Mouse (Mus musculus): ENCODE results near the gene Itgb7. TPM values are rescaled to one million over a fixed set of nuclear protein-coding genes. Genes with fewer than 3 reads are reported as not detected.

The Itgb7 gene
- polyA plus RNA-seq, 1 experiment from 2014 or later = 3.0 TPM

GRCm38 (mm10) chr15:102245461-102245881 is 13.7 kb upstream of the Itgb7 start:
- 6% methylated on average over 14 of the region's 14 CpGs for WGBS
- no peaks in the 10 kb centered on the region for H3K9me3 ChIP-seq (ENCODE audit: control insufficient read depth, low read length)
- peaks cover 60% of the 10 kb centered on the region for H3K4me1 ChIP-seq (replicated peaks; ENCODE audit: control insufficient read depth, insufficient read depth, low read length)
- peak overlapping the region; percentile 80 for H3K4me3 ChIP-seq (ENCODE audit: low read length)
- H3K4me2 ChIP-seq (ENCODE audit: low read depth, low read length) = peak overlapping the region; percentile 94
- peak overlapping the region; percentile 88 for H3K9ac ChIP-seq (ENCODE audit: low read length)
- peaks cover 5% of the 10 kb centered on the region for H3K36me3 ChIP-seq (ENCODE audit: control insufficient read depth, insufficient read depth, low read length)
- ATAC-seq (ENCODE audit: low read depth) = no peak
- H3K27me3 ChIP-seq (ENCODE audit: control insufficient read depth, insufficient read depth, low read depth, low read length) = no peaks in the 10 kb centered on the region
- peak overlapping the region; percentile 100 for H3K27ac ChIP-seq (ENCODE audit: low read length)

DNA sequence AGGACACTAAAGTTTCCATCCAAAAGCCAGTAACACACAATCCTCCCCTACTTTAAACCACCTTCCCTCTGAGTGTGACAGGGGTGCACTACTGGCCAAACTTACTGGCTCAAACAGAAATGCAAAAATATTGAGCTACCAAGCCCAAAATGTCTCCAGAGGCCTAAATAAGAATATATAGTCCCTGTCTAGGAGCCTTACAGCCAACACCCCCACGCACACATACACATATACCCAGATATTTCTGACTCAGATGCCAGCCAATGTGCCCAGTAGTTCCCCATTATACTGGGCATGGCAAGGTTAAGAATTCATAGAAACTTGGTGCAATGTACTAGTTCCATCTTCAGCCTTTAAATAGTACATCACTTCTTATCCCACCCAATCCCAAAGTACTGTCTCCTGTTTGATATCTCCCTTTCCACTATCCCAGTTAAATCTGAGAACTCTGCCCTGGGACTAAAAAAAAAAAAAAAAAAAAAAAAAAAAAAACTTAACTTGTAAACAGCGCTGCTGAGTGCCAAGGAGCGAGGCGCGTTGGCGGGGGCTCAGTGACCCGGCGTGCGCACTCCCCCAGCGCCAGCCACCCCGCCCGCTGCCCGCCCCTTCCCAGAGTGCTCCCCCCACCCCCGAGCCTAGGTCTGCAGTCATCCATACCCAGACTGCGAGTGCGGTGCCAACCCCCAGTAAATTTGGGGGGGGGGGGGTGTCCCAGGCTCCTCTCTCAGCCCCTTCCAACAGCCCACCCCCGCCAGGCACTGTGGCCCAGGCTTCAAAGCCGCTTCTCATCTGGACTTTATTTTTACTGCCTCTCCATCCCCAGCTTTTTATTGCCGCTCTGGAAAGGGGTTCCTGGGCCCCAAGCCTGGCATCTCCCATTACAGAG is 12.8 kb upstream of the Itgb7 start:
- WGBS = 14% methylated on average over 19 of the region's 19 CpGs
- Histone ChIP-seq H3K27ac (ENCODE audit: low read length) (peak overlapping the region; percentile 100), H3K9ac (ENCODE audit: low read length) (peak overlapping the region; percentile 88), H3K4me3 (ENCODE audit: low read length) (peak overlapping the region; percentile 80), H3K4me2 (ENCODE audit: low read depth, low read length) (peak overlapping the region; percentile 94), H3K9me3 (ENCODE audit: control insufficient read depth, low read length) (no peaks in the 10 kb centered on the region), H3K4me1 (replicated peaks; ENCODE audit: control insufficient read depth, insufficient read depth, low read length) (peaks cover 51% of the 10 kb centered on the region), H3K36me3 (ENCODE audit: control insufficient read depth, insufficient read depth, low read length) (peaks cover 9% of the 10 kb centered on the region), H3K27me3 (ENCODE audit: control insufficient read depth, insufficient read depth, low read depth, low read length) (no peaks in the 10 kb centered on the region)
- no peak for ATAC-seq (ENCODE audit: low read depth)

DNA sequence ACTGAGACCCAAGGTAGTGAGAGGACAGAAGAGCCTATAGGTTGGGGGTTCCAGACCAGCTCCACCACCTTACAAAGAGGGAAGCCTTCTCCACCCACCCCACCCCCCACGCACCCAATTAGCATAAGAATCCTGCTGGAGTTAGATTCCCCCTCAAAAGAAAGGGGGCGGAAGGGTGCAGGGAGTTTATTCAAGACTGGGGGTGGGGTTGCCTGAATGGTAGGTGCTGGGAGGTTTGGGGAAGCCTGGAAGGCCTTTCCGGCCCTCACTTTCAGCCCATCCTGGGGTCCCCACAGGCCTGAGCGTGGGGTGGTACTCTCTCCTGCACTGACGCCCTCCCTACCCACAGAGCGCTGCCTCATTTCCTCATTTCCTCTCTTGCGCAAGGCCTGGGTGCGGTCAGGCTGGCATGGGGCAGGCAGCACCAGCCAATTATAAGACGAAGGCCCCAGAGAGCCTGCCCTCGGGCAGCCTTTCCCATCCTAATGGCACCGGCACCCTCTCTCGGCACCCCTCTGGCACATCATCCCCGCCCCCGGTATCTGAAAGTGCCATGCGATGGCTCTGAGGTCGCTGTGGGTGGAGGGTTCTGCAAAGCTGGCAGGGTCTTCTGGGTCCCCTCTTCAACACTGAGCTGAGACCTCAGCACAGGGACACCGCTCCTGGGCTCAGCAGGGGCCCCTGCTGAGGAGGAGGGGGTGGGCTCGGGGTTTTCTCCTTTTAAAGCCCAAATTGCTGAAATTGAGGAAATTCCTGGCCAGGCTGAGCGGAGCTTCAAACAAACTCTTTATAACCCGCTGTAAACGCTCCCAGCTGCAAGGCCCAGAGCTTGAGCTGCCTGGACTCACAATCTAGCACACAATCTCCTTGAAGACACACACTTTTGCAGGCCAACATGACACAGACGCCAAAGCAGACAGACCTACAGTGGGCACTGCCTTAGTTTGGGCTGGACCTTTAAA is 11.8 kb upstream of the Itgb7 start:
- H3K4me1 ChIP-seq (replicated peaks; ENCODE audit: control insufficient read depth, insufficient read depth, low read length) = peaks cover 46% of the 10 kb centered on the region
- peak overlapping the region; percentile 100 for H3K27ac ChIP-seq (ENCODE audit: low read length)
- H3K4me2 ChIP-seq (ENCODE audit: low read depth, low read length) = peak overlapping the region; percentile 94
- 10% methylated on average over 22 of the region's 22 CpGs for WGBS
- H3K27me3 ChIP-seq (ENCODE audit: control insufficient read depth, insufficient read depth, low read depth, low read length) = no peaks in the 10 kb centered on the region
- peak overlapping the region; percentile 80 for H3K4me3 ChIP-seq (ENCODE audit: low read length)
- H3K9me3 ChIP-seq (ENCODE audit: control insufficient read depth, low read length) = no peaks in the 10 kb centered on the region
- ATAC-seq (ENCODE audit: low read depth) = peak; percentile 6; the same call in 1 of the 2 replicates
- H3K36me3 ChIP-seq (ENCODE audit: control insufficient read depth, insufficient read depth, low read length) = peaks cover 15% of the 10 kb centered on the region
- H3K9ac ChIP-seq (ENCODE audit: low read length) = peak overlapping the region; percentile 88

DNA sequence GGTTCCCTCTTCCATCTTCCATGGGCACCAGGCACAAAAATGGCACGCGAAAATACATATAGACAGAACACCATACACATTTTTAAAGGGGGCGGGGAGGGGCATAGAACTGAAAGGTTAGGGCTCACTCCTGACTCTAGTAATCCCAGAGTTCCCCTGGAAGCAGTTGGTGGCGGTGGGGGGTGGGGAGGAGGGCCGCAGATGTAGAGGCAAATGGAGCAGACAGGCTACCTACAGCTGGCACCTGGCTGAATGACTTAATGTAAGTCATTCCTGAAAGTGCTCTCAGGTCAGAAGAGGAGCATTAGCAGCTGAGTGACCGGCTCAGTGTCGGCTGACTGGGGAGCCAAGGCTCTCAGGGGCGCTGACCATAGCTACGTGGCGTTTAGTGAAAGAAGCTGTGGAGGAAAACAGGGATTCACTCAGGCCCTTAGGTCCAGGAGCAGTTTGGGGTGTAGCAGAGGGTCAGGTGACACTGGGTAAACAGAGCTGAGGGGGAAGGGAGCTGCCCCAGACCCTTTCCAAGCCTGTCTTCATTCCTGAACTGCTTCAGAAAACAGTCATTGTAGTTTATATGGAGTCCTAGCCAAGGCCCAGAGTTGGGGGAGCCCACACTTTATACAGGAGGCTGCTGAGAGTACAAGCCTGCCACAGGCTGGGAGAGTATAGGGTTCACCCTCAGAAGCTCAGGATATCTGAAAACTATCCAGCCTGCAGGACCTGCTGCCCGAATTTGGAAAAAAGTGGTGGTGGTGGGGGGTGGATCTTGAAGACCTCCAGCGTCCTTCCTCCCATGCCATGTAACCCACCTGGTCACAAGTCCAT is 10.9 kb upstream of the Itgb7 start:
- Histone ChIP-seq H3K4me3 (ENCODE audit: low read length) (no peak overlapping the region), H3K4me2 (ENCODE audit: low read depth, low read length) (peak overlapping the region; percentile 94), H3K27me3 (ENCODE audit: control insufficient read depth, insufficient read depth, low read depth, low read length) (no peaks in the 10 kb centered on the region), H3K36me3 (ENCODE audit: control insufficient read depth, insufficient read depth, low read length) (peaks cover 21% of the 10 kb centered on the region), H3K9me3 (ENCODE audit: control insufficient read depth, low read length) (no peaks in the 10 kb centered on the region), H3K4me1 (replicated peaks; ENCODE audit: control insufficient read depth, insufficient read depth, low read length) (peaks cover 41% of the 10 kb centered on the region), H3K9ac (ENCODE audit: low read length) (peak overlapping the region; percentile 88), H3K27ac (ENCODE audit: low read length) (peak overlapping the region; percentile 100)
- ATAC-seq (ENCODE audit: low read depth) = no peak
- 44% methylated on average over 12 of the region's 12 CpGs for WGBS

DNA sequence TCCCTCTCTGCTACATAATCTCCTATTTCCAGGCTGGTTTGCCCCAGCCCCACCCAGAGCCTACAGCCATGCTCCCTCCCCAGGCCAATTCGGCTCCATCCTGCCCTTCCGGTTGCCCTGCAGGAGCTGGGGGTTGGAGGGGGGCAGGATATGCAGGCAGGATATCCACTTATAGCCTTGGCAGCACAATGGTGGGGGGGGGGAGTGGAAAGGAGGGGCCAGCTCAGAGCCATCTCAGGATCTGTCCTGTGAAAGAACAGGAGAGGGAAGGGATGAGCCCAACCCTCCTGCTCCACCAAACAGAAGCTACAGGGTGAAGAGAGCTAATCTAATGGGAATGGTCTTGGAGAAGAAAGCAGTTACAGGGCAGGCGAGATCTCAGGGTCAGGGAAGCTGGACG is 8.9 kb upstream of the Itgb7 start:
- Histone ChIP-seq H3K4me2 (ENCODE audit: low read depth, low read length) (no peak overlapping the region), H3K27ac (ENCODE audit: low read length) (peak overlapping the region; percentile 41), H3K9me3 (ENCODE audit: control insufficient read depth, low read length) (no peaks in the 10 kb centered on the region), H3K9ac (ENCODE audit: low read length) (no peak overlapping the region), H3K4me3 (ENCODE audit: low read length) (no peak overlapping the region), H3K27me3 (ENCODE audit: control insufficient read depth, insufficient read depth, low read depth, low read length) (no peaks in the 10 kb centered on the region), H3K36me3 (ENCODE audit: control insufficient read depth, insufficient read depth, low read length) (peaks cover 28% of the 10 kb centered on the region), H3K4me1 (replicated peaks; ENCODE audit: control insufficient read depth, insufficient read depth, low read length) (peaks cover 48% of the 10 kb centered on the region)
- WGBS = 72% methylated on average over 4 of the region's 4 CpGs
- peak; percentile 39 for ATAC-seq (ENCODE audit: low read depth)

DNA sequence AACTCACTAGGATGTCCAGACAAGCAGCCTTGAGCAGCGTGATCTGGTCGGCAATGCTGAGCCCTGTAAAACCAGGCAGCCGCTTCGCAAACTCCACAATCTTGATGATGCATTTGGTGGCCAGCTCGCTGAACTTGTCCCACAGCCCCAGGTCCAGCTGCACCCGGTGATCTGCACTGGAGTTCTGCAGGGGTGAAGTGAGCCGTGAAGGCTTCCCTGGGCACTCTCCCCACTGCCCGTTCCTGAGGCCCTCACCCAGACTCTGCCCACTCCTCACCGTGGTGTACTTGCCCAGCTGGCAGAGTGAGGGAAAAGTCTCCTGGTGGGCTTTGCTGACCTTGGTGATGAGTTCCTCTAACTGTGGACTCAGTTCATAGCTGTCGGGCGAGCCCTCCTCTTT is 8.1 kb upstream of the Itgb7 start:
- Histone ChIP-seq H3K4me3 (ENCODE audit: low read length) (no peak overlapping the region), H3K9me3 (ENCODE audit: control insufficient read depth, low read length) (no peaks in the 10 kb centered on the region), H3K4me2 (ENCODE audit: low read depth, low read length) (no peak overlapping the region), H3K9ac (ENCODE audit: low read length) (peak overlapping the region; percentile 27; the same call in 1 of the 2 replicates), H3K4me1 (replicated peaks; ENCODE audit: control insufficient read depth, insufficient read depth, low read length) (peaks cover 51% of the 10 kb centered on the region), H3K27ac (ENCODE audit: low read length) (peak overlapping the region; percentile 26), H3K36me3 (ENCODE audit: control insufficient read depth, insufficient read depth, low read length) (peaks cover 28% of the 10 kb centered on the region), H3K27me3 (ENCODE audit: control insufficient read depth, insufficient read depth, low read depth, low read length) (no peaks in the 10 kb centered on the region)
- WGBS = 68% methylated on average over 11 of the region's 11 CpGs
- no peak for ATAC-seq (ENCODE audit: low read depth)

DNA sequence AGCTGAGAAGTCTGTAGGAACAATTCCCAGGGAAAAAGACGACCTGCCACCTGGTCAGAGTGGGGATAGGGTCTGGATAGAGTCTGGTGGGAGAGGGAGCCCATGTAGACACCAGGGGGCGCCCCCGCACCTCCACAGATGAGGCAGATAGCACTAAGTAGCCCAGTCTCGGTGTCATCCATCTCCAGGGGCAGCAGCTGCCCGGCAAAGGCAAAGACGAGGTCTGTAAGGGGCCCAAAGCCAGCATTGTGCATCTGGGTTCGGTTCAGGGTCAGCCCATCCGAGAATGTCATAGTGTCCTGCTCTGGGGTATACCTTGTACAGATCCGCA is 7.5 kb upstream of the Itgb7 start:
- Histone ChIP-seq H3K4me1 (replicated peaks; ENCODE audit: control insufficient read depth, insufficient read depth, low read length) (peaks cover 45% of the 10 kb centered on the region), H3K9me3 (ENCODE audit: control insufficient read depth, low read length) (no peaks in the 10 kb centered on the region), H3K27me3 (ENCODE audit: control insufficient read depth, insufficient read depth, low read depth, low read length) (no peaks in the 10 kb centered on the region), H3K4me2 (ENCODE audit: low read depth, low read length) (no peak overlapping the region), H3K36me3 (ENCODE audit: control insufficient read depth, insufficient read depth, low read length) (peaks cover 30% of the 10 kb centered on the region), H3K4me3 (ENCODE audit: low read length) (no peak overlapping the region), H3K27ac (ENCODE audit: low read length) (peak overlapping the region; percentile 30; the same call in 1 of the 2 replicates), H3K9ac (ENCODE audit: low read length) (no peak overlapping the region)
- peak; percentile 47; the same call in 1 of the 2 replicates for ATAC-seq (ENCODE audit: low read depth)
- 10% methylated on average over 9 of the region's 9 CpGs for WGBS

DNA sequence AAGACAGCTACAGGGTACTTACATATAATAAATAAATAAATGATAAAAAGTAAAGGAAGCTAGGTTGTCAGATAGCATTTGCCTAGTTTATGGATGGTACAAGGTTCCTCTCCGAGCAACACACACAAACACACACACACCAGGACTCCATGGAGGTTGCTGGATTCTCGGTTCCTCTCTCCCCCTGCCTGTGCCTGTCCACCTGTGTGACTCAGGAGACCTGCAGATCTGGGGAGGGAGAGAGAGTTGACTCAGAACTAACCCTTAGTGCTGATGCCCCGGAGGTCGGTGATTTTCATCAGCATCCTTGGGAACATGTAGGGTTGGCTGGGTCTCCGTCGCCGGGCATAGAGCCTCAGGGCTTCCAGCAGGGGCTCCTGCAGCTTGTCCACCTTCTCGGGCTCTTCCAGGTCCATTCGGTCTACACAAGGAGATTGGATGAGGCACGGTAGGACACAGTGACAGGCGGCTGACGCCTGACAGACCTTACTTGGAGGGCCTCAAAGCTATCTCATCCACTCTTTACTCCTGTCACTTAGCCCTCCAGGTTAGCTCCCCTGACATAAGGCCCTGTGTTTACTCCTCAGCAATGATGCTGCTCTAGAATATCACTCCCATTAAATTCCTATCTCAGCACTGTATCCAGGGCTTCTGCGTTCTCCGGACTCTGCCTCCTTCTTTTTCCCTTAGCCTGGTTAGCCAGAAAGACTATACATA is 7.0 kb upstream of the Itgb7 start:
- no peak overlapping the region for H3K9ac ChIP-seq (ENCODE audit: low read length)
- ATAC-seq (ENCODE audit: low read depth) = no peak
- no peaks in the 10 kb centered on the region for H3K27me3 ChIP-seq (ENCODE audit: control insufficient read depth, insufficient read depth, low read depth, low read length)
- no peaks in the 10 kb centered on the region for H3K9me3 ChIP-seq (ENCODE audit: control insufficient read depth, low read length)
- no peak overlapping the region for H3K4me2 ChIP-seq (ENCODE audit: low read depth, low read length)
- peaks cover 40% of the 10 kb centered on the region for H3K4me1 ChIP-seq (replicated peaks; ENCODE audit: control insufficient read depth, insufficient read depth, low read length)
- no peak overlapping the region for H3K4me3 ChIP-seq (ENCODE audit: low read length)
- peaks cover 30% of the 10 kb centered on the region for H3K36me3 ChIP-seq (ENCODE audit: control insufficient read depth, insufficient read depth, low read length)
- 87% methylated on average over 14 of the region's 14 CpGs for WGBS
- H3K27ac ChIP-seq (ENCODE audit: low read length) = no peak overlapping the region

Measured in lung, embryonic 16.5 days (tissue).